Mouse (Mus musculus) spleen, postnatal 4 days (tissue): Measurements from ENCODE around the gene Cnn2.

Experiments
- DNase-seq, 2 experiments: peaks; one replicate each; pipeline ENCODE4 v3.0.0; 2022; ENCODE audit warnings: low spot score in 2 of 2

The Cnn2 gene

DNA sequence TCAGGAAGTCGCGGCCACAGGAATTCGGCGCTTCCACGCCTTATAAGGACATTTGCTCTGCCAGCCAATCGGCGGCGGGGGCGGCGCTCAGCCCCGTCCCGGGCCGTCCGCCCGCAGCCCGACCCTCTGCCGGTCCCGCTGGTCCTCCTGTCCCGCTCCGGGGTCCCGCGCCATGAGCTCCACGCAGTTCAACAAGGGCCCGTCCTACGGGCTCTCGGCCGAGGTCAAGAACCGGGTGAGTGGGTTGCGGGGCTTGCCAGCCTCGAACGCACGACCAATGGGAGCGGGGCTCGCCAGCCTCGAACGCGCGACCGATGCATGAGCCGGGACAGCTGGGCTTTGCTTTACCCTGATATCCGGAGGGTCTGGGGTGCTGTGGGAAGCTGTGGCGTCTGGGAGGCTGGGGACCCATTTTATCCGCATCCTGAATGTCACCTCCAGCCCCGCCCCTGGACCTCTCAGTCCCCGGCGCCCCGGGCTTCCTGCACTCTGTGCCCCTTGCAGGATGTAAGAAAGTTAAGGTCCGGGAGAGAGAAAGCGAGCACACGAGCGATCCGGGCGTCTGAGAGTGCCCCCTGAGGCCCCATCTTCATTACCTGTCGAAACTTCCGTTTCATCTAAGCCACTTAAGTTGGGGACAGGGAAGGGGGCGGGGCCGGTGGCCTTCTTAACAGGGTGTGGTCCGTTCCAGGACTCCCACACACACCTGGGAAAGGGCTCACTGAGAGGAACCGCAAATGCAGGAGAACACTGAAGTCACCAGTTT, at the start of gene Cnn2:
Gene Cnn2, plus strand, starts transcription at position 79 of the 766 bp plus-strand sequence.
- peak; percentile 65 to 85 for DNase-seq

DNA sequence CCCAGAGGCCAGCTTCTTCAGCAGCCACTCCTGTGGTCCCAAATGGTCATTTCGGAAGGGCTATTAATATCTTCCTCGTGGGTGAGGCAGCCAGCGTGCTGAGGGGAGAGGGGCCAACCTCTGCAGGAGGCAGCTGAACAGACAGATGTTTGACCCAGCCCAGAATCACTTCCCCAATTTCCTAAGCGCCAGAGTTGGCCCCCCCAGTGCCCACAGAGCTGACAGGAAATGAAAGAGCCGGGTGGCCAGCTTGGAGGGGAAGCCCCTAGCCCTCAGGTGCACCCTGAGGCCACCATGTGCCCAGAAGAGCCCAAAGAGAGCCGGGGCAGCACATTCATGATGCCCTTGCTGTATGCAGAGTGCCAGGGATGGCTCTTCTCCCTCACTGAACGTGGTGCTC, 47.6 kb upstream of the Cnn2 start:
- DNase-seq = peak in 1 of 2 experiments; percentile 76

DNA sequence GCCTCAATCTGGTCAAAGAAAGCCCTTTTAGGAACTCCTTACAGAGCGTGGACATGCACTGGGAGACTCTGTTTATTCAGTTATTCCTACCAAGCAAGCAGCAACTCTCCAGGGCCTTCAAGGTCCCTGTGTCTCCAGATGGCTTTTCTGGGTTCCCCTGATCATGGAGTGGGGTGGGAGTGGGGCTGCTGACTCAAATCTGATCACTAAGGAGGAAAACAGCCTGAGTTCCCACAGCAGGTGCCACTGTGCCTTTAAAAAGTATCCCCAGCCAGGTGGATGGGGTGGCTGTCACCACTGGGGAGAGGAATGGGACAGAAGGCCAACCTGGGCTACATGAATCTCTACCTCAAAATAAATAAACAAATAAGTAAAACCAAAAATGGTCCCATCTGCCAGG, 45.4 kb upstream of the Cnn2 start:
- DNase-seq = no peak

DNA sequence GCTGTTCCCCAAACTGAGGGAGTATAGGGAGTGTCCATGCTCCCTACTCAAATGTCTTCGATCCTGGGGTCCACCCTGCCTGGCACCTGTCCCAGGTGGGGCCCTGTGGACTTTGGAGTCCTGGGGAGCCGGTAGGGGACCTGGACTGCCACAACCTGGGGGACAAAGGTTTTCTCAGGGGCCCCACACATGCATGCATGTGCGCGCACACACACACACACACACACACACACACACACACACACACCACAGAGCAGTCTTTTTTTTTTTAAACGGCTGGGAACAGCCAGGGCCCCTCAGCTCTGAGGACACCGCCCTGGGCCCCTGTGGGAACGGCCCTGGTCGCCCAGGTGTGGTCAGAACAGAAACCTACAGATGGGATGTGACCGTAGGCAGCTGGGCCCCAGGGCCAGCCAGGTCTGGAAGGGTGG, 44.9 kb upstream of the Cnn2 start:
- DNase-seq = no peak

DNA sequence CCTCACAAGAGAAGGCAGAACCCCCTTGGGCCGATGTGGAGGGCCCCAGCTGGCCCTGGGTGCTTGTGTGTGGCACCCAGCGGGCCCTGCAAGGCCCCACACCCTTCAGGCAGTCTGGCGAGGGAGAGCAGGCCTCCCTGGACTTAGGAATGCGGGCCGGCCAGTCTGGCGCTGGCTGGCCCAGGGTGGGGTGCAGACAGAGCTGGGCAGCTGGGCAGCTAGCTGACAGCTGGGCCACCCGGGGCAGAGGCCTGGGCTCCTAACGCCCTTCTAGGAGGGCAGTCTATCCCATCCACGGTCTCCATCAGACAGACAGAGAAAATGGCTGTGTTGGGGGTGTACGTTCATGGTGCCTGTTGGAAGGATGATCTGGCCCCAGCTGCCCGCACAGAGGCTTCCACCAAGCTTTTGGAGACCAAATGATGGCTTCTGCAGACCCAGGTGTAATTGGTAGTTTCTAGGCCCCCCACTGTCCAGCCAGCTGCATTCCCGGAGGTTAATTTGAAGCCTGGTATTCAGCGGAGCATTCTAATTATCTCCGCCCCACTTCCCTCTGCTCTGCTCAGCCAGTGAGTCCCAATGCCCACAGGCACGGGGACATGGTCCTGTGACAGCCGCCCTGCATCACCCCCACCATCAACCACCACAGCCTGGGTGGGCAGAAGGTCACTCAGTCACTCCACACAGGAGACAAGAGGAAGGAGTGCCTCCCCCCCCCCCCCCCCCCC, 42.7 kb upstream of the Cnn2 start:
- DNase-seq = no peak

DNA sequence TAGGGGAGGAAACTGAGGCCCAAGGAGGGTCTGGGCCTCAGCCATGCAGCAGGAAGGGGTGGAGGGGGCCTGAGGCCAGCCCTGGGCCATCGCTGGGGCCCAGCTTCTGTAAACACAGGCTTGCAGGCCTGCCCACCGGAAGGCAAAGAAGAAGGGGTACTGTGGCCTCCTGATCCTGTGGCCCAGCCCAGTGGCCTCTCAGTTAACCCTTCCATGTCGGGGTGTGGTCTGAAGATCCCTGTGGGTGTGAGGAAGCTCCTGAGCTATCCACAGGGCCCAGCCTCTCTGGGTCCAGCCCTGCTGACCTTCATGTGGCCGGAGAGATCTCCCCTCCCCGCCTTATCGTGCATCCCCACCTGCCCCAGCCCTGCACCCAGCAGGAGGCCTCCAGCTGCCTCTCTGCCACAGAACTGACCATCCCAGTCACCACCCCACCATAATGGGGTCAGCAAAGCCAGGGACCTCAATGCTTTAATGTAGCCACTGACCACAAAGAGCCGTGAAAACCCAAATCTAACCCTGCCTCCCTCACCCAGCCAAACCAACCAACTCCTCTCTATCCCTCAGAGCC, 41.5 kb upstream of the Cnn2 start:
- peak in 1 of 2 experiments; percentile 73 for DNase-seq

DNA sequence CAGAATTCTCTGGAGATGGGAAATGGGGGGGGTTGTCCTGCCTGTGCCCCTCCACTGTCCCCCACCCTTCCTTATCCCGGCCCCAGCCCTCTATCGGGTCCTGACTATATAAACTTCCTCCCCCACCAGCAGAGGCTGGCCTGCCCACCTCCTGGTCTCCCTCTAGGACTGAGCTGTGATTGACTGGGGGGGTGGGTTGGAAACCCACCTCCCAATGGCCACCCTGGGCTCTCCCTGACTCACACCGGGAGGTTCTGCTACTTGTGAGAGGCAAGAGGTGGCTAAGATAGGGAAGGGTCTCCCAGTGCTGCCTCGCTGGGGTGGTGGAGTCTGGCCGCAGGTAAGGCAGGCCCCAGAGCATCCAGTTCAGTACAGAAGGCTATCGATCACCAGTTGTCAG, 40.9 kb upstream of the Cnn2 start:
- DNase-seq = no peak

DNA sequence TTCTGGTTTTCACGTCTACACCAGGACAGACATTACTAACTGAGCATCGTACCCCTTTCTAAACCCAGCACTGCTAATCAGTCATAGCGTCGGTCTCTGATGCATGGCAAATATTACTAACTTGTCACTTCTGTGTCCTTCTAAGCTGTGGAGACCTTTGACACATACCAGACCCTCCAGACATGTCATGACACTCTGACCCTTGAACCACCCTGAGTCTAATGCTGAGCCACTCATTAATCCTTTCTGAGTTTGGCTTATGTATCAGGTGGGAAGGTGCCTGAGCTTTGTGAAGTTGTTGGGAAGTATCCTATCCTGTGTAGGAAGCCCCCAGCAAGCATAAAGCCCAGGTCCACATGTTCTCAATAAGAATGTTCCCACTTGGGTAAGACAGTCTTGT, 38.5 kb upstream of the Cnn2 start:
- DNase-seq = no peak

DNA sequence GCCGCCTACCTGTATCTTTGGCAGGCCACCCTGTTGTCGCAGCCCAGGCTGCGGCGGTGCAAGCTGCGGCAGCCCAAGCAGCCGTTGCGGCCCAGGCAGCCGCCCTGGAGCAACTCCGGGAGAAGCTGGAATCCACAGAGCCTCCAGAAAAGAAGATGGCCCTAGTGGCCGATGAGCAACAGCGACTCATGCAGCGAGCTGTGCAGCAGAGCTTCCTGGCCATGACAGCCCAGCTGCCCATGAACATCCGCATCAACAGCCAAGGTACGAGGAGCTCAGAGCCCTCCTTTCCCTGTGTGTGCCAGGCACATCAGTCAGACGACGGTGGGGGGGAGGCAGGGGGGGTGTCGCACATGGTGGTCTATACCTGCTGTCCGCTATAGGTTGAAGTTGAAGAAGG, 37.7 kb upstream of the Cnn2 start:
- DNase-seq = no peak

DNA sequence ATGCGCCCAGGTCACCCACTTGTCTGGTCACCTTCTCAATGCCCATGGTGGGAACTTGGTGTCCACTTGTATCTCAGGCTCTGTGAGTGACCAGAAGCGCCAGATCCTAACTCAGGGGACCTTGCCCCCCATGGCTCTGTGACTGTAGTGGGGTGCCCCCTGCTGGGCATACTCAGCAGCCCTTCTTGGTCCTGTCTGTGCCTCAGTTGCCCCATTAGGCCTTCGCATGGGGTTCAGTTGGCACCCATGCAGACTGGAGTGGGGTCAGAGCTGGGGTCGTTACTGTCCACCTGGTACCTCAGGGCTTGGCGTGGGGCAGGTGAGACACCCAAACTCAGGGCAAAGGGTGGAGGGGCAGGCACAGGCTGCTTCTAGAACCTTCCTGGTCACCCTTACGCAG, 34.4 kb upstream of the Cnn2 start:
- no peak for DNase-seq

DNA sequence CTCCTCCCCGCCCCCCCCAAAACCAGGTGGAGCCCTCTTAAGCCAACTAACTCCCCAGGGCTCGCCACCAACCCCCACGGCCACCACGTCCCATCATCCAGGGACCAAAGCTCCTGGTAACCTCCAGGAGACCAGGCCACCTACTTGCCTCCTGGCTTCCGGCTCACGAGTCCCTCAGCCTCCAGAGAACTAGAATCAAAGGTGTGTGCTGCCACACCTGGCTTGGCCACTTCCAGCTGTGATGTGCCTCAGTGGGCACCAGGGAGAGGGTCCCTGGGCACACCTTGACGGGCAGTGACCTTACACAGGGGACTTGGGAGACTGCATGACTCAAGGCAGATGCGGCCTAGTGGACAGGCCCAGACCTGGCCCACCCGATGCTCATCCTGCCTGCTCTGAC, 32.7 kb upstream of the Cnn2 start:
- DNase-seq = no peak

DNA sequence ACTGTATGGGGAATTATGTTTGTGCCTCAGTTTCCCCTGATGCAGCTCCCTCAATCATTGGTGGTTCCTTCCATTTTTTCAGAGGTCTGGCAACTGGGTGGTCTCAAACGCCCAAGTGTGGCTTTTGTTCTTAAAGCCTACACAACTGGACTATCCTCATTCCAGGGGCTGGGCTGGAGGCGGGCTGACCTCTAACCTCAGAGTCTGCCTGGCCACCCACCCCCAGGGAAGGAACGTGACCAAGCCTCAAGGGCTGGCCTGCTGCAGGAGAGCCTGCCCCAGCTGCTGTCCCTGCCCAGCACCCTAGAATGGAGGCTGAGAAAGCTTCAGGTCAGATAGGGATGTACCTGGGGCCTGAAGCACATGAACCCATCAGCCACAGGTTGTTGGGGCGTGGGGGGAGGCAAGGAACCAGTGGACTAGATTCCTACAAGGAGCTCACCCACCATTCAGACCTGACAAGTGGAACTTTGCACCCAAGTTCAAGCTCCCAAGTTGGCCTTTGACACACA, 31.7 kb upstream of the Cnn2 start:
- DNase-seq = no peak

DNA sequence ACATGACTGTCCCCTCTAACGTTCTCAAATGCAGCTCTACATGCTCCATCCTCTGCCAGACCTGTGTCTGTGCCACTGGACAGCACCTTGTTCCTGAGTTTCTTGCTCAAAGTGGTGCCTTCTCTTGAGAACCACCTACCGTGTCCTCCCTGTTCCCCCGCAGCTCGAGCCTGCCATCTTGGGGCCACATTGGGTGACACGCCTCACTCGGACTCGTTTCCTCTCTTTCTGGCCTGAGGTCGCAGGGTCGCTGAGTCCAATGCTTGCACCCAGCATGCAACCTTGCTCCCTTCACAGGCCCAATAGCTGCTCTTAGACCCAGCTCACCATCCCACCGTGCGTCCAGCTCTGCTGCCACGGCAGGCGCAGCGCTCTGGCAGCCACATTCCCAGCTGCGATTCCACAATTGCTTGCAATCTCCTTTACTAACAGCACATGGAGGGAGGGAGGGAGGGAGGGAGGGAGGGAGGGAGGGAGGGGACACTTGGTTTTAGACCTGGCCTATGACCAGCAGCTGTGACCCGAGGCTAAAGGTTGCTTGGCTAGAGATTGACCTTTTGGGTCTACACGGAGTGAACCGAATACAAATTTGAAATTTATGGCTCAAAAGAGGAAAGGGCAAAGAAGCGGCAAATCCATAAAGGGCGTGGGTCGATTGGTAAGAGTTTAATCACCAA, 30.1 kb upstream of the Cnn2 start:
- DNase-seq = peak; percentile 86 to 94

DNA sequence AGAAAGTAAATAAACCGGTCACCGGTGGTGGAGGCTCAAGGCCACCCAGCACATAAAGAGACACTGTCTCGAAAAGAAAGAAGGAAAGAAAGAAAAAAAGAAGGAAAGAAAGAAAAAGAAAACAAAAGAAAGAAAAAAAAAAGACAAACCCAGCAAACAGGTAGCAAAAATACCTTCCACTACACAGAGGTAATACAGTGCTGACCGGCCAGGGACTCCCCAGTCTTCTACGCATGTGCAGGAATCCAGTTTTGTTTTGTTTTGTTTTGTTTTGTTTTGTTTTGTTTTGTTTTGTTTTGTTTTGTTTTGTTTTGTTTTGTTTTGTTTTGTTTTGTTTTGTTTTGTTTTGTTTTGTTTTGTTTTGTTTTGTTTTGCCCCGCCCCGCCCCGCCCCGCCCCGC, 29.0 kb upstream of the Cnn2 start:
- DNase-seq = peak in 1 of 2 experiments; percentile 51

DNA sequence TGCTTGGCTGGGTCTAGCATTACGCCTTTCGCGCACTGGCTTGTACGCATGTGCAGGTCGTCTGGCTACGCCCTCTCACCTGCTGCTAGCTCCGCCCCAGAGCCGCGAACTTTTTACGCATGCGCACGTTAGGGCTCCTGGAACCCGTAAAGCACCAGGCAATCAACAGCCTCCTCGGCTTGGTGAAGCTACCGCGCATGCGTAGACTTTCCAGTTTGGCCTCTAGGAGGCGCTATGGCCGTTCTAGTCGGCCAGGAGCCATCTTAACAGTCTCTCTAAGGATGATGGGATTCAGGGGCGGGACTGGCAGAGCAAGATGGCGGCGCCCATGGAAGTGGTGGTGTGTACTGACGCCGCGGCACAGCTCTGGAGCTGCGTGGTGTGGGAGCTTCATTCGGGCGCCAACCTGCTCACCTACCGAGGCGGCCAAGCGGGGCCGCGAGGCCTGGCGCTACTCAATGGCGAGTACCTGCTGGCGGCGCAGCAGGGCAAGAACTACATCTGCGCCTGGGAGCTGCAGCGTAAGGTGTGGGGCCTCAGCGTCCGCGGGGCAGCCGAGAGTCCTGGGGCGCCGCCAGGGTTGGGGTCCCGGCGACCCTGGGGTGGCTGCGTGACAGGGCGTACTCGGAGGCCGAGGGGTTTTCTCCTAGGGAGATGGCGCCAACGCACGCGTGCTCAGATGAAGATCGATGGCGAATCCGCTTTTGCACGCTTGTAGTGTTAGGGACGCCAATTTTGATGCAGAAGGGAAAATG, 28.4 kb upstream of the Cnn2 start, which contains the start of gene Wdr18:
Gene Wdr18, plus strand, starts transcription at position 306 of the 755 bp plus-strand sequence.
- DNase-seq = peak; percentile 100

DNA sequence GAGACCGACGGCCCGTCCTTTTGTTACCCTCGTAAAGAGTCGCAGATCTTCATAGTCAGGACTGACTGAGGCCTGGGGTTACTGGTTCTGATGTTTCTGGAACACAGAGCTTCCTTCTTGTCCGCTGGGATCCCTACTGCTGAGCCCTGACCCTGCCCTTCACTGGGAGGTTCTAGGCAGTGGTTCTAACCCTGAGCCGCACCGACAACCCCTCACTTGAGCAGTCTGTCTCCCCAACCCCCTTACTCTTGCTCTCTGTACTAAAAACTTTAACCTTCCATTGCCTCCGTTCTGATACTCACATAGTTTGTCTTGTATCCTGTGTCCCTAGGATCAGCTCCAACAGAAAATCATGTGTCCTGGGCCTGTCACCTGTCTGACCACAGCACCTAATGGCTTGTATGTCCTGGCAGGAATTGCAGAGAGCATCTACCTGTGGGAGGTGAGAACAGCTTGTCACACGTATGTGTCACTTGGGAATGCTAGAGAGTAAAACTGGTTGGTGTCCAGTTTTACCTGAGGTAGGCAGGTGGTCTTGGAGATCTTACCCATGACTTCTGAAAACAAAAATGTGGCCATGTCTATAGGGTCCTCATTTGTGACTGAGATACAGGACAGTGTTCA, 27.6 kb upstream of the Cnn2 start:
- DNase-seq = no peak

DNA sequence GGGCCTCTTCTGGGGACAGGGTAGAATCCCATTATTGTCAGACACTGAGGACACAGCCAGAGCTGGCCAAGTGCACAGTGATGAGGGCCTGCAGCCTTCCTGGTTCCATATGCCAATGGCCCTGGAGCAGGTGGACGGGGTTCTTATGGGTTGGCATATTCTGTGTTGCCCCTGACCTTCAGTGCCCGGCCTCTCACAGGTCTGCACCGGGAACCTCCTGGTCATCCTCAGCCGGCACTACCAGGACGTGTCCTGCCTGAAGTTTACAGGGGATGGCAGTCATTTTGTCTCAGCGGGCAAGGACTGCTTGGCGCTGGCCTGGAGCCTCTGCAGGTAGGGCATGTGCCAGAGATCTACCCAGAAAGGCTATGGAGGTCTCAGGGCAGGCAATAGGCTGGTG, 23.7 kb upstream of the Cnn2 start:
- no peak for DNase-seq

DNA sequence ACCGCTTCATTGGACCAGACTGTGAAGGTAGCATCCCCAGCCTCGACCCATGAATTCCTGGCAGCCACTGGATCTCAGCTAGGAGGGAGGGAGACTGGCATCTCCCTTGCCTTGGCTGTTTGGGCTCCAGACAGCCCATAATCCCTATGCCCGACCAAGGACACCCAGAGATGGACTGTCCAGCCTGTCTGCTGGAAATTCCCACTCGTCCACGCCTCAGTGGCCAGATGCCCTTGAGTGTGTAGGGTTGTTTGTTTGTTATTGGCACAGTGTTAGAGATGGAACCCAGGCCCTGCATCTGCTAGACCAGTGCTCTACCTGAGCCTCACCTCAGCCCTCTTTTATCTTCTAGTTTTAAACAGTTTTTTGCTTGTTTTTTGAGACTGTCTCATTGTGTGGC, 23.1 kb upstream of the Cnn2 start:
- DNase-seq = no peak

DNA sequence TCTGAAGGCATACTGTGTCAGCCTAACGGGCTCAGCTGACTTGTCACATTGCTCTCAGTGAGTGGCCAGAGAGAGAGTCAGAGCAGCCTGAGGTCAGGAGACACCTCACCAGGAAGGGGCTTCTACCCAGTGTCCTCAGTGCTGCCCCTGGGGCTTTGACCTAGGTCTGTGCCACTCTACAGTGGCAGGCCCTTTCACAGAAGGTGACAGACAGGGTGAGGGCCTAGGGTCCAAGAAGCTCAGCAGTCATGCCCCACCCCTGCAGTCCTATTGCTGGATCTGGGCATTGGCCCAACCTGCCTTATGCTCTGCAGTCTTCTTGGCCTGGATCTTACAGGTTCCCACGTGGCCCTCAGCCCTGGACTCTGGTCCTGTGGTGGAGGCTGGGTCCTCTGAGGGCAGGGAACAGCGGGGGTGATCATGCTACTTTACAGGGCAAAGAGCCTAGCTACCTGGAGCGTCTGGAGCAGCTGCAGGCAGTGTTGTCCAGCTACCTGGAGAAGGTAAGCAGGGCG, 21.4 kb upstream of the Cnn2 start:
- no peak for DNase-seq

DNA sequence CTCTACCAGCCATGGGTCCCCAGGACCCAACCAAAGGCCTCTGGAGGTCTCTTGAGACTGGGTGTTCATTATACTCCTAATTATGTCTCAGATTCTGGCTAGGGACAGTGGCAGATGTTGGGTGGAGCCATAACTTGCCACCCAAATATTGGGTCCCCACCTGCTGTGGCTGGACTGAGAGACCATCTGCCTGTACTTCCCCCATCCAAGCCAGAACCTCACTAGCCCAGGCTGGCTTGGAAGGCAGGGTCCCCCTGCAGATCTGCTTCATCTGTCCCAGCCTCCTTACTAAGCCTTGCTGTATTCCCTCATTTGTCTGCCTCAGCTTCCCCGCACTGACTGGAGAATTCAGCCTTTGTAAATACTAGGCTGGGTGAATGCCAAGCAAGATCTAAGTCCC, 20.2 kb upstream of the Cnn2 start:
- no peak for DNase-seq

DNA sequence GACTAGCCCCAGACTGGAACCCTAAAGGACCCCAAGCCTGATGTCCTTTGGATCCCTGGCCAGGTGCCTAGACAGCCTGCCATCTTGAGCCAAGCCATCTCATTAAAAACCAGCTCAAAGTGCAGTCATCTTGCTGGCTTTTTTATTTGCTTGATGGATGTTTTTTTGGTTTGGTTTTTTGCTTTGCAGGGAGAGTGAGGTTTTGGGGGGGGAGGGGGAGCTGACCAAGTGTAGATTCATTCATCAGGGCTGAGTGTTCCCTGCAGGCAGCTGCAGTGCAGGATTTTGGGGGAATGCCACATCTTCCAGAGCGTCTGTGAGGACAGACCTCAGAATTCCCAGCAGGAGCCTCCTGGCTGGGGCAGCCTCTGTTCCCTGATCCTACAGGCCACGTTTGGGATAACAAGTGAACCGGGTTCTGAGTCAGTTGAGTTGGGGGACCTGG, 19.2 kb upstream of the Cnn2 start:
- no peak for DNase-seq
